Mouse (Mus musculus) ES-E14 (cell line): ENCODE measurements around the gene Gm17555.

Experiments used
- CHD2 ChIP-seq: IDR thresholded peaks from 2 replicates; pipeline ENCODE4 v1.6.1; 2014; ENCODE audit warnings: mild to moderate bottlenecking, low read depth, low read length, inconsistent platforms
- HCFC1 ChIP-seq: IDR thresholded peaks from 2 replicates; pipeline ENCODE4 v1.6.1; 2012; ENCODE audit warnings: low read length, inconsistent platforms, borderline replicate concordance; ENCODE audit not compliant: insufficient read depth
- ZC3H11A ChIP-seq: IDR thresholded peaks from 2 replicates; pipeline ENCODE4 v1.6.1; 2012; ENCODE audit warnings: low read depth, mild to moderate bottlenecking, inconsistent platforms, low read length, borderline replicate concordance

- TF ChIP-seq ZC3H11A = no peak
- TF ChIP-seq HCFC1 = no peak
- no peak for TF ChIP-seq CHD2
Measured at GRCm38 (mm10) chr2:126191306-126191705, 23.6 kb upstream of the Gm17555 start.
